Mouse (Mus musculus): ENCODE measurements around the gene Gadd45b.
A peak's percentile ranks its signal among the peaks of the same experiment; 100 is the strongest.

Gene Gadd45b

DNA sequence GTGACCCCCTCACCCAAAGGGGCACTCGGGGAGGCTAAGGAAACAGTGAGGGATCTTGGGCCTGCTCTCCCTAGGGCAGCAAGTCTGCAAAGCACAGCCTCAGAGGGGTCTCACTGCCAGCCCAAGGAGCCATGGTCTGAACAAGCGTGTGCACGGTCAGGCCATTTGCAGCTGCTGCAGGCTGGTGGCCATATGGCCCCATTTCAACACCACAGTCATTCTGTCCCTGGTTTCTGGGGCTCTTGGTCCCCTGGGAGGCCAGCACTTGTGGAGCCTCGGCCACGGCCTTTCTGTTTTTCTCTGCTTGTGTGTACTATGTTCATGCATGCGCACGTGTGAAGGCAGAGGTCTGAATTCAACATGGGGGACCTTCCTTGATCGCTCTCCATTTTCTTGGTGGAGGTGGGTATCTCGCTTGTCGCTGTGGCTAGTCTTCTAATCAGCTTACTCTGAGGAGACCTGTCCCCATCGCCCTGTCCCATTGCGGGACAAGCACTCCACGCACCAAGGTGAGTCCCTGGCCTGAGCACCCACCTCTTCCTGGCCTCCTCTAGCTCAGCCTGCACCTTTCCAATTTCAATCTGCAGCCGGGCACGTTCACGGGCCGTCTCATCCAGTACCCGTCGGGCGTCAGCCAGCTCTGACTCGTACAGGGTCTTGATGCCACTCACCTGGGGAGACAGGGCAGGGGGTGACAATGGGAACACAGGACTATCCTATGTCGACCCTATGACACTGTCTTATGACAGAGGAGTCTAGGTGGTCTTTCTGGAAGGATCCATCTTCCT lies 20.3 kb upstream of the Gadd45b start:
- peak in 1 of 2 experiments; percentile 23 for DNase-seq (ENCODE audit: inconsistent age in 2 of 2, low spot score in 1 of 2)

DNA sequence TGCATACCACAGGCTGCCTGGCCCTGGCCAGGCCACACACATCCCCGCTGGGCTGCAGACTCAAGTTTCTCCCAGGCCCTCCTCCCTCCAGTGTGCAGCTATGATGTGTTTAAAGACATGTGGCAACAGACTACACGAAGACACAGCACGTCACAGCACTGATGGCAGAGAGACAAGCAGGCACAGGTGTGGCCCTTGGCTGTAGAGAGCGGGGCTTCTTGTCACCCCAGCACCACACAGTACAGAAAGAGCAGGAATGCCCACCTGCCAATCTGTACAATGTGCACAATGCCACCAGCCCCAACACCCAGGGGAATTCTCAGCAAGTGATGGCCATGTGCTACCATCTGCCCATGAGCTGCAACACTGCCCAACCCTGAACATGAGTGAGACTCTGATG lies 18.5 kb upstream of the Gadd45b start:
- no peak for DNase-seq (ENCODE audit: inconsistent age in 2 of 2, low spot score in 1 of 2)

DNA sequence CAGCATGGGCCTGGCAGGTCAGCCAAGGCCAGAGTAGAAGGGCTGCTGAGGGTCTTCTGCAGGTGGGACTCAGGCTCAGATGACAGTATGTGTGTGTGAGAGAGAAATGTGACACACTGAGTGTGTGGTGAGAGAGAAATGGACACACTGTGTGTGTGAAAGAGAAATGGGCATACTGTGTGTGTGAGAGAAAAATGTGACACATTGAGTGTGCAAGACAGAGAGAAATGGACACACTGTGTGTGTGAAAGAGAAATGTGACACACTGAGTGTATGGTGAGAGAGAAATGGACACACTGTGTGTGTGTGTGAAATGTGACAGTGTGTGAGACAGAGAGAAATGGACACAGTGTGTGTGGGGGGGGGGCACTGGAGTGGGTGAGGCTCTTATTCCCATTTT lies 18.0 kb upstream of the Gadd45b start:
- DNase-seq (ENCODE audit: inconsistent age in 2 of 2, low spot score in 1 of 2), result no peak

DNA sequence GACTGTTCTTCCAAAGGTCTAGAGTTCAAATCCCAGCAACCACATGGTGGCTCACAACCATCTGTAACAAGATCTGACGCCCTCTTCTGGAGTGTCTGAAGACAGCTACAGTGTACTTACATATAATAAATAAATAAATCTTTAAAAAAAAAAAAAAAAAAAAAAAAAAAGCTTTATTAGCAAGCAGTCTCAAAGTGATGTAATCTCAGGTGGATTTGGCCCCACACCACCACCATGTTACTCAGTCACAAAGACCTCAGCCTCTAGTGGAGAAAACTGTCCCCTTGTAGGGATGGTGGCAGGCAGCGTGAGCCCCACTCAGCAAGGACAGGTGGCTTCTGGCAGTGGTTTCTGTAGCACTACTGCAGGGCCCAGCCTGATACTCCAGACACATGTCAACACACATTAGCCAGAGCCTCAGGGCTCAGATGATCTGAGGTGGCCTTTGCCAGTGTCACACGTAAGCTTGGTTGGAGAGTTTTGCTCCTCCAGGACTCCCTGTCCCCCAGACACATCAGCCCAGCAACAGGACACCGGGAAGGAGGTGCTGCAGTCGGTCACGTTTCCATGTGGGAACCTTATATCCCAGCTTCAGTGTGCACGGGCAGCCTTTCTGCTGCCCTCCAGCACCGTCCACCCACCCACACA lies 16.4 kb upstream of the Gadd45b start:
- DNase-seq (ENCODE audit: inconsistent age in 2 of 2, low spot score in 1 of 2), result peak in 1 of 2 experiments; percentile 37

DNA sequence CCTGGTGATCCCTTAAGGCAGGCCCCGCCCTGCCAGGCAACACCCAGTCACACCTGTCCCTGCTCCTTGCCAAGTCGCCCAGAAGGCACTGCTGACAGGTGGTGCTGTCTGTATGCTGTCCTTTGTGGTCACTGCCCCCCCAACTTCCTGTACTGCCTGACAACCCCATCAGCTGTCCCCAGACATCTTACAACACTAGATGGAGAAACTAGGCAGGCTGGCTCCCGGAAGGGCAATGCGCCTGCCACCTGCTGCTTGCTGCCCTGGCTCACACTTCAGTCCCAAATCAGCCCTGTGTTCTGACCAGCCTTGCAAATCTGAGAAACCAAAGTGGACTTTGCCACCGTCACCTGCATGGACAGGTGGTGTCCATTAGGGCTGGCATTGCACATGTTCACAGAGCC lies 15.6 kb upstream of the Gadd45b start:
- peak in 1 of 2 experiments; percentile 25 for DNase-seq (ENCODE audit: inconsistent age in 2 of 2, low spot score in 1 of 2)

DNA sequence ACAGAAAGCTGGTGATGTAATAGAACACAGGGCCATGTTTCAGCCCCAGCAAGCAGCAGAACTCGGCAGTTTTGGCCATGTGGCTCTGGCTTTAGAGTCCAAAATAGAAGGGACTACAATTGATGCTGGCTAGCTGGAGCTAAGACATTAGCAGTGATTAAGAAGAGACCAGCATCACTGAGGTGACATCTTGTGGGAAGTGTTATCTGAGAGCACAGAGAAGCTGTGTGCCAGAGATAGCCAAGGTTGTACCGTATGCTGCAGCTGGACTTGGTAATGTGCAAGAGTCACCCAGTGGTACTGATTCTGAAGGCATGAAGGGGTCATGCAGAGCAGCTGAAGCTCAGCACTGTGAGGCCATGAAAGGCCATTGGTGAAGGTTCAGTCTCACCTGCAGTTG lies 14.6 kb upstream of the Gadd45b start:
- DNase-seq (ENCODE audit: inconsistent age in 2 of 2, low spot score in 1 of 2), result no peak

DNA sequence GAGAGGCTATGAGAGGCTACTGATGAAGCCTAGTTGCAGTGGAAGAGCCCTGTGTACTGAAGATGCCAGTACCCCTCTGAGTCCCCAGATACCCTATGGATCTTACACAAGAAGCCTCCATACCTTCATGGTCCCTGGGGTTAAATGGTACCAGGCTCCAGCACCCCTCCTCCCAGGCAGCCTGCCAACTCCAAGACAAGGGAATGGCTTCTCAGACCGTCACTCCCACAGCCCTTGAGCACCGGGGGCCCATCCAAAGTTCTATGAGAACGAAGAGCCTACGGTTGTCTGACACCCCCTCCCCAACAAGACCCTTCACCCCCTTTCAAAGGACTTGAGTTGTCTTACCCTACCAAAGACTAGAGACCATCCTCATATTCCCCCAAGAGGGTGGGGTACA lies 14.1 kb upstream of the Gadd45b start:
- DNase-seq (ENCODE audit: inconsistent age in 2 of 2, low spot score in 1 of 2), result no peak

DNA sequence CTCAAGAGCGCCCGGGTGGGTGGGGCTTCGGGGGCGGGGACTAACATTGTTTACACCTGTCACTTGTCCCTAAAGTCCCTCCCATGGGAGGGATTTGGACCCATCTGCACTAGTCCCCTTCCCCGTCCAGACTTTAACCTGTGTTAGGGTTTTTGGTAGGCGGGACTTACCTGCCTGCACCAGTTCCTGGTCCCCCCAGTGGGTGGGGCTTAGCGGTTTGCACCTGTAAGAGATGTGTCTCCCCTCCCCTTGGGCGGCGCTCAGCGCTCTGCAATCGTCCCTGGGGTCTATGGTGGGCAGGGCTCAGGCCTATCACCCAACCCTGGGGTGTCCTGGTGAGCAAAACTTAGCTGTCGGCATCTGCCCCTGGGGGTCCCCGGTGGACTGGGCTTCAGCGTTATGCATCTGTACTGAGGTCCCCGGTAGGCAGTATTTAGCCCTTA lies 12.5 kb upstream of the Gadd45b start:
- DNase-seq (ENCODE audit: inconsistent age in 2 of 2, low spot score in 1 of 2), result no peak

DNA sequence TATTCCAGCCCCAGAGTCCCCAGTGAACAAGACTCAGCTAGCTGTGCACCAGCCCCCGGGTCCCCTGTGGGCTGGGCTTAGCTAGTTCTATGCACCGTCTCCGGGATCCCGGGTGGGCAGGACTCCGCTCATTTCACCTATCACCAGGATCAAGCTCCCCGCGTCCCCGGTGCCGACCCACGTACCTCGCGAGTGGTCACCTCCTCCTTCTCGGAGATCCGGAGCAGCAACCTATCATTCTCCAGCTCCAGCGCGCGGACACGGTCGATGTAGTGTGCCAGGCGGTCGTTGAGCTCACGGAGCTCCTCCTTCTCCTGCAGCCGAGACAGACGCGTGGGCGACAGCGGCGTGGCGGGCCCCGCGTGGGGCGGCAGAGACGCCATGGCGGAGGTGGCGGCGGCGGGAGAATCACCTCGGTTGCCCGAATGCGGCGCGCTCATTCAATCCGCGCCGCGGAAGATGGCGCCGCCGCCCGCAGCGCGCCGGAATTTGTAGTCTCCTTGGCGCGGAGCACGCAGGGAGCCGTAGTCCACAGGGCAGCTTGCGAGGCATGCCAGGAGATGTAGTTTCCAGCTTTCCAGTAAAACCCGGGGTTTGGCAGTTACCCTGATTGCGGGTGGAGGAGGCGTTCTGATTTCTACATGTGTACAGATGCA lies 12.0 kb upstream of the Gadd45b start, which contains the start of gene Lmnb2:
Lmnb2 (minus strand) TSS at position 467 of the 656 bp plus-strand sequence.
- peak; percentile 79 to 91 for DNase-seq (ENCODE audit: inconsistent age in 2 of 2, low spot score in 1 of 2)

DNA sequence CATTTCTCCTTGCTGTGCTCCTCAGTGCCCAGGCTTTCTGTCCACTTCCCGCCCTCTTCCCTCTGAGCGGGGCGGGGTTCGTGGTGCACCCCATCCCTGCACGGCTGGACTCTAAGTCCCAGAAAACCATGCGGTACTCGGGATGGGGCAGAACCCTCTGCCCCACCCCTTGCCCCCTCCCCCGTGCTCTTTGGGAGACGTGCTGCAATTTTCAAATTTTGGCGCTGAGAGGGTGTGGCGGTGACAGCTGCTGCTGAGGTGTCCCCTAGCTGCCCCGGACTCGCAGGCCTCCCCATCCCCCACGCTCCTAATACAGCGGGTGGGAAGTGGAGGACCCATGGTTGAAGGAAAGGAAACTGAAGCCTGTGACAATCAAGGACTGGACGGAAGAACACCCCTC lies 8.0 kb upstream of the Gadd45b start:
- DNase-seq (ENCODE audit: inconsistent age in 2 of 2, low spot score in 1 of 2), result peak in 1 of 2 experiments; percentile 53

DNA sequence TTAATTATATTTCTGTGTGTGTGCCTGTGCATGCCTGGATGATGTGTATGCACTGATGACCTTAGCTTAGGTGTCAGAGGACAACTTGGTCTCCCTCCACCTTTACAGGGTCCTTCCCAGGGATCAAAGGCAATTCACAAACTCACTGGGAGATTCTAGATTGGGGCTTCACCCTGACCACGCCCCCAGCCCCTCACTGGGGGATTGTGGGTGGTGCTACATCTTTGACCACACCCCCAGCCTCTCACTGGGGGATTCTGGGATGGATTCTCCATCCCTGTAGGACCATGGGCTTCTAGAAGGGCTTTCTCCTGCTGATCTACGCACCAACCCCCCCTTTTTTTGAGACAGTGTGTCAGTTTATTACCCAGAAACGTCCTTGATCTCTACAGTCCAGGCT lies 4.4 kb upstream of the Gadd45b start:
- peak in 1 of 2 experiments; percentile 50 for DNase-seq (ENCODE audit: inconsistent age in 2 of 2, low spot score in 1 of 2)

DNA sequence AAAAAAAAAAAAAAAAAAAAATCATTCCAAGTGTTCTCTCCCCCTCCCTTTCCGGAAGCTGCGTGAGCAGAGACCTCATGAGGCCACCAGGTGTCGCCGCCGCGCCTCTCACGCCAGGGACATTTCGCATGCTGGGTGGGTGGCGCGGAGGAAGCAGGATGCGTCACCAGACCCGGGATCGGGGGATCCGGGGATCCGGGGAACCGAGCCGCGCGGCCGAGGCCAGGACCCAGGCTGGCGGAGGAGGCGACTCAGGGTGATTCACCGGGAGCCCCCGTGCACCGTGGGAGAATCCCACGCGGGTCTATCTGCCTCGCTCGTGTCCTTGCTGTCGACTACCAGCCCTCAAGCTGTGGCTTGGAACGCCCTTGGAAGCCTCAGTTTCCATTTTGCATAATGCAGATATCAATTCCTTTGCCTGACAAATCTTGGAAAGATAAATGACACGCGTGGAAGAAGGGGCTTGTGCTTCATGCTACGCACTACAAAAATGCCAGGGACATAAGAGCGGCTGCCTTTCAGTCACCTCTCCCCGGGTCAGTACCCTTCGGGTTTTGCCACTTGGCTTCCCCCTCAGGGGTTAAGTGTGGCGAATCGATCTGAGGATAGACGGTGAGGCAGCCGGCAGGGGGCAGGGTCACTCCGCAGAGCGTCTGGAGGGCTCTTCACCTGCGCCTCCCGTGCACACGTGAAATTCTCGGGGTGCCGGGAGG lies 1.1 kb upstream of the Gadd45b start:
- DNase-seq (ENCODE audit: inconsistent age in 2 of 2, low spot score in 1 of 2), result peak; percentile 94 to 97

DNA sequence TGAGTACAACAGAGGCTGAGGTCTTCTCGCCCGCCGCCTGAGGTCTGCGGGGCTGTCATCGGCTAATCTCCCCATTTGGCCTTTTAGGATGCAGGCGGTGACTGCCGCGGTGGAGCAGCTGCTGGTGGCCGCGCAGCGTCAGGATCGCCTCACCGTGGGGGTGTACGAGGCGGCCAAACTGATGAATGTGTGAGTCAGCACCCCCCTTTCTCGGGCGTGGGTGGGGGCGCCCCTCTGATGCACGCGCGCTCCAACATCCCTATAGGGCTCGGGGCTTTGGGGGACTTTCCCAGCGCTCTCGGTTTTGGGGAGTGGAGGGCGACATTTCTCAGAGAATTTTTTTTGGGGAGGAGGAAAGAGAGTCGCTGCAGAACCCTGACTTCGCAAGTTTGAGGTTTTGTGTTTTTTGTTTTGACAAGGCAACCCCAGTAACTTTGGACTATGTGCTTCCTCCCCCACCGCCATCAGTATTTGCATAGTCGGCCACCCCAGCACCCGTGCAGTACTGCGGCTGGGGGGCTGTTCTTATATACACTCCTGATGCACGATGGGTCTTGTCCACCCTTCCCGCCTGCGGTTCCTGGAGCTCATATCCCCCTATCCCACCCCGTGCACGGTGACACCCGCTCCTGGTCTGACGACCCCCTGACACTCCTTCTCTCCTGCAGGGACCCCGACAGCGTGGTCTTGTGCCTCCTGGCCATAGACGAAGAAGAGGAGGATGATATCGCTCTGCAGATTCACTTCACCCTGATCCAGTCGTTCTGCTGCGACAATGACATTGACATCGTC lies 684 bp downstream of the Gadd45b start:
- peak; percentile 66 to 77 for DNase-seq (ENCODE audit: inconsistent age in 2 of 2, low spot score in 1 of 2)

DNA sequence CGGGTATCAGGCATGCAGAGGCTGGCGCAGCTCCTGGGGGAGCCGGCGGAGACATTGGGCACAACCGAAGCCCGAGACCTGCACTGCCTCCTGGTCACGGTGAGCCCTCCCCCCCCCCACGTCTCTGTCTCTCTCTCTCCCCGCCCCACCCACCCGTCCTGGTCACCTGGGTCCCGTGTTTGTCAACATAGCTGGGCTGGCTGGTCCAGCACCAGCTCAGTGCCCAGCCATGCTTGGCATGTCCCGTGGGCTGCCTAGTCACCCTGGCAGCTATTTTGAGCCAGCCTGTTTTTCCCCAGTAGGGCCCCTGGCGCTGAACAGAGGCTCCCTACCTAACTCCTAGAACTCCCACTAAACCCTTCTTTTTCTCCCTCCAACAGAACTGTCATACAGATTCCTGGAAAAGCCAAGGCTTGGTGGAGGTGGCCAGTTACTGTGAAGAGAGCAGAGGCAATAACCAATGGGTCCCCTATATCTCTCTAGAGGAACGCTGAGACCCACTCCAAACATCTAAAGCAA lies 1.3 kb downstream of the Gadd45b start:
- peak; percentile 52 to 72 for DNase-seq (ENCODE audit: inconsistent age in 2 of 2, low spot score in 1 of 2)

DNA sequence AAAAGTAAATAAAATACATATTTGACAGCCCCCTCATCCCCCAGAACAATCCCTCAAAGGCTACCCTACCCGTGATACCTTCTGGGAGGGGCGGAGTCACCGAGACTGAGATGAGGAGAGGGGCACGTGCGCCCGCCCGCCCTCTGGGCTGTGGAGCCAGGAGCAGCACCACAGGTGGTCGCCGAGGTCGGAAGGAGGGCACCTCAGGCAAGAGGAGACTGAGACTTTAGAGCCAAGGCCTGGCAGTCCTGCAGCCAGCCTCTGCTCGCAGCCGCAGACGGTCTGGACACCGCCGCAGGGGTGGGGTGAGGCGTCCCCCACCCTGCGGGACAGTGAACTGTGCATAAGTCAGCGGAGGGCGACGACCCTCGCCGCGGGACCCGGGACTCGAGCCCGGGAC lies 1.8 kb downstream of the Gadd45b start:
- peak in 1 of 2 experiments; percentile 40 for DNase-seq (ENCODE audit: inconsistent age in 2 of 2, low spot score in 1 of 2)

DNA sequence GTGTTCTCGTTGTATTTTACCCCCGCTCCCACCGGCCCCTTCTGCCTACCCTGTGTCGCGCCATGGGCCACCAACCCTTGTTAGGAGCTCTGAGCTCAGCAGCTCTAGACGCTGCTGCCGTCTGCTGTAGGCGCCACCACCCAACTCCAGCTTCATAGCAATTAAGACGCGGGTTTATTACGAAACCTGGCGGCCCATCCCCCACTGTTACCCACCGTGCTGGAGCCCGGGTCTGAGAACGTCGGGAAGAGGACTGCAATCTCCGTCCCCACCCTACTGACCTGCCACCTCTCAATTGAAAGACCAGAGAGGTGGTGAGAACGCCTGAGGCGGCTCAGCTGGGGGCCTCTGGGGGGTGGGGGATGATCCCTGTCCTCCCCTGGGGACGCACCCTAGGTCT lies 2.3 kb downstream of the Gadd45b start:
- peak; percentile 47 to 70 for DNase-seq (ENCODE audit: inconsistent age in 2 of 2, low spot score in 1 of 2)

DNA sequence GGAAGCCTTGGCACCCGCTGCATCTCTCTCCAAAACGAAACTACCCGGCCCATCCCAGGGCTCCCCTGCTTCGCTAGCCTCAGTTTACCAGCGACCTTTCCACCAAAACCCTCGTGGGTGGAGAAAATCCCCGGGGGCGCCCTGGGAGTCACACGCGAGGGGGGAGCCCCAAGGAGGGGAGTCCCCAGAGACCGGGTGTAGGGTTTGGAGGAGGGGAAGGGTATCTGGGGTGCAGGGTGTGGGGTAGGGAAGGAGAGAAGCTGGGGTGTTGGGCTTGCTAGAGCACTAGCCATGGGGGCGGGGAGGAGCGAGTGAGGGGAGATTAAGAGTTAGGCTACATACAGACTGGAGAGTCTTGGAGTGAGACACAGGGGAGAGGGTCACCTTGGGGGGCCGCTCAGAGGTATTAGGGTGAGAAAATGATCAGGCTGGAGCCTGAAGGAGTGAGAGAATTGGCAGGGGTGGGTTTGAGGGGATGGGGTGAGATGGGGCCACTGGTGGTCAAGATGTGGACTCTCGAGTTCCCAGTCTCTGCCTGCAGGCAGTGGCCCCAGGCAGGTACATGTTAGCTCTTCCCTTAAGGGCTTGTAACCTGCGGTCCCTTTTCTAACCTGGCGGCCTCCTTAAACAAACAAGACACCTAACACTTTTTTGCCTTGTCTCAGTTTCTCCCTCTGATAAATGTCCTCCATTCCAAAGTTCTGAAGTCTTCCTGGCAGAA lies 3.0 kb downstream of the Gadd45b start:
- DNase-seq (ENCODE audit: inconsistent age in 2 of 2, low spot score in 1 of 2), result peak; percentile 53 to 68

DNA sequence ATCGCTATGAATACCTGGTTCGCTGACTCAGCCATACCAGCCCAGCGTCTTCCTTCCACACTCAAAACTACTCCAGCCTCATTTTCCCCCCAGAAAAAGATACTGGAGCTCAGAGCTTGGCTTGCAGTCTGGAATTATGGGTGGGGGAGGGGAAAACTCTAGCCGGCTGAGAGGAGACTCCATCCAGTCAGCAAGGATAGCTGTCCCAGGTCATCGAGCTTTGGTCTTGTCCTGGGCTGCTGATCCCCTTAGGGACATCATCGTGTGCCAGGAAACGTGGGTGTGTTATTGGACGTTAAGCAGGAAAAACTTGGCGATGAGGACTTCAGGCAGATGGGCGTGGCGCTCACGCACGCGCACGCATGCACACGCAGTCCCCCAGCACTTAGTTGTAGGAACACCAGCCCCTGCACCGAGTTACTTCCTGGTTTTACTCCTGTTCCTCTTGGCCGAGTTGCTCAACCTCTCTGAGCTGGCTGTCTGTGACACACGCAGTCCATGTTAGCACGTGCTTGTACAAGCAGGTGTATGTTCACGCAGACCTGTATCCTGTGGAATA lies 3.6 kb downstream of the Gadd45b start:
- peak; percentile 52 to 76 for DNase-seq (ENCODE audit: inconsistent age in 2 of 2, low spot score in 1 of 2)

All from adrenal gland, adult (tissue).